Mouse (Mus musculus) lung, adult 2 months (tissue): ENCODE measurements at regions not wholly inside any gene's neighbourhood (a gene's known extent, or its start where the extent isn't known, plus 50 kb on each side); places are given as distances from the start of the nearest gene placed in this dataset.

ENCODE experiments used
- CTCF ChIP-seq: fragments of 200-500 bp; IDR thresholded peaks from 2 replicates; pipeline ENCODE4 v1.5.1; 2011; ENCODE audit warnings: mild to moderate bottlenecking, low read length, control low read depth; ENCODE audit not compliant: insufficient read depth
- POLR2A ChIP-seq: fragments of 200-500 bp; IDR thresholded peaks from 2 replicates; pipeline ENCODE4 v1.6.1; 2011; ENCODE audit warnings: low read depth, mild to moderate bottlenecking, control low read depth, low read length, borderline replicate concordance; ENCODE audit errors: extremely low read depth

DNA sequence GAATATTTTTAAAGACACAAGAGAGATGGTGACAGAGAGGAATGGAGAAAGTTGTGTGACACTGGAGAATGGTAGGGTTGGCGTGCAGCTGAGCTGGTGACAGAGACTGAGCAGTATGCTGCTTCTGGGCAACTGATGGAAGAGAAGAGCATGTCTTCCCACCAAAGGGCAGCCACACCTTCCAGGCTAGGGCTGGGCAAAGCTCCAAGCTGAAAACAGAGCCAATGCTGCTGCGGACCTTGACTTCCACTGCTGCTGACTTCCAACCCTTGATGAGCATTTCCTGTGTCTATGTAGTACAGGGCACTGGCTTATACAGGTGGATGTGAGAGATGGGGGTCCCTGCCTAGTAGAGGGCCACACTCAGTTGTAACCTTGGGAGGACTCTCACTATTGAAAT, 418.7 kb downstream of the Pik3r1 start:
- no peak for TF ChIP-seq CTCF
- no peak for TF ChIP-seq POLR2A
